In genomic region chr11:88973776-88974701, GRCm38 (mm10) we compare ENCODE assay signal across 8 mouse cellular contexts. TPM values are rescaled to one million over a fixed set of nuclear protein-coding genes. Genes with fewer than 3 reads are reported as not detected.
DNase-seq lines count a peak whose midpoint lies in the region; ATAC-seq and TF ChIP-seq lines count a peak whose summit lies in the region.

No protein-coding gene starts in this region.

- peak overlapping the region; percentile 82 for H3K9ac ChIP-seq in forebrain, embryonic 16.5 days (replicated peaks; ENCODE audit: low read depth, low read length)
- peak overlapping the region; percentile 69 for H3K9ac ChIP-seq in lung, embryonic 15.5 days

- peaks cover 22% of the 10 kb centered on the region for H3K36me3 ChIP-seq in G1E (replicated peaks)
- no peaks in the 10 kb centered on the region for H3K36me3 ChIP-seq in forebrain, embryonic 16.5 days (ENCODE audit: control insufficient read depth, insufficient read depth)
- no peaks in the 10 kb centered on the region for H3K36me3 ChIP-seq in lung, embryonic 15.5 days

- ATAC-seq in G1E (ENCODE audit: extremely low read depth, insufficient number of reproducible peaks, low FRiP score, poor library complexity, severe bottlenecking) = peak; percentile 84
- ATAC-seq in forebrain, embryonic 16.5 days = peak; percentile 92
- peak; percentile 82 for ATAC-seq in lung, embryonic 15.5 days (ENCODE audit: borderline replicate concordance, extremely low read depth, low FRiP score, low TSS enrichment)

- H3K4me2 ChIP-seq in forebrain, embryonic 16.5 days (ENCODE audit: low read length) = peak overlapping the region; percentile 65
- H3K4me2 ChIP-seq in lung, embryonic 15.5 days = peak overlapping the region; percentile 76

- TF ChIP-seq CTCF in G1E (IDR thresholded peaks at IDR 0.05; ENCODE audit: low read depth, low read length) = peak; percentile 62

- DNase-seq in G1E (ENCODE audit: low spot score) = peak; percentile 88
- peak; percentile 94 to 97 for DNase-seq in cerebellum, adult 18-20 months
- DNase-seq in heart, postnatal 4 days = peak; percentile 94
- peak; percentile 90 to 95 for DNase-seq in layer of hippocampus, adult 8-10 months (ENCODE audit: low spot score in 2 of 2)
- peak; percentile 85 for DNase-seq in ovary, adult 18-20 months (ENCODE audit: low spot score)
- DNase-seq in thymus, postnatal 0 days (ENCODE audit: low spot score) = peak; percentile 95

- no peaks in the 10 kb centered on the region for H3K27me3 ChIP-seq in G1E (ENCODE audit: insufficient read depth, low read length)
- no peaks in the 10 kb centered on the region for H3K27me3 ChIP-seq in forebrain, embryonic 16.5 days (replicated peaks; ENCODE audit: control insufficient read depth, insufficient read depth, low read length)
- H3K27me3 ChIP-seq in lung, embryonic 15.5 days = no peaks in the 10 kb centered on the region

- peak overlapping the region; percentile 75 for H3K4me3 ChIP-seq in G1E (ENCODE audit: low read depth, low read length)
- peak overlapping the region; percentile 73 for H3K4me3 ChIP-seq in forebrain, embryonic 16.5 days (replicated peaks; ENCODE audit: low read length)
- peak overlapping the region; percentile 68 for H3K4me3 ChIP-seq in lung, embryonic 15.5 days

- under 1% methylated on average over 54 of the region's 62 CpGs for WGBS in forebrain, embryonic 16.5 days
- 2% methylated on average over 62 of the region's 62 CpGs for WGBS in lung, embryonic 15.5 days

- H3K27ac ChIP-seq in forebrain, embryonic 16.5 days (ENCODE audit: low read length) = peak overlapping the region; percentile 83
- peak overlapping the region; percentile 79 for H3K27ac ChIP-seq in lung, embryonic 15.5 days

- H3K9me3 ChIP-seq in G1E (replicated peaks) = no peaks in the 10 kb centered on the region
- no peaks in the 10 kb centered on the region for H3K9me3 ChIP-seq in forebrain, embryonic 16.5 days (ENCODE audit: control insufficient read depth, low read length)
- no peaks in the 10 kb centered on the region for H3K9me3 ChIP-seq in lung, embryonic 15.5 days

- peaks cover 16% of the 10 kb centered on the region for H3K4me1 ChIP-seq in G1E (ENCODE audit: insufficient read depth, low read depth, low read length)
- H3K4me1 ChIP-seq in forebrain, embryonic 16.5 days (replicated peaks; ENCODE audit: control insufficient read depth, insufficient read depth, low read length) = peaks cover 14% of the 10 kb centered on the region
- H3K4me1 ChIP-seq in lung, embryonic 15.5 days = peaks cover 9% of the 10 kb centered on the region

RNA-seq across cellular contexts. Expression of gene Coil, which starts 4.0 kb away (rescaled TPM):
- total RNA-seq in G1E (2014; fragmentation: Nextera tagmentation) (6.3 and 6.7 TPM in 2 replicates), G1E (2017) (13.5 and 14.1 TPM in 2 replicates)
- 12.7 and 13.3 TPM in 2 replicates for polyA plus RNA-seq in G1E (2012)
- polyA plus RNA-seq in forebrain, embryonic 16.5 days (2015; fragmentation: Nextera tagmentation; extraction: Ambion mirVana) = 27.1 and 28.1 TPM in 2 replicates
- total RNA-seq in heart, postnatal 4 days (2021) = 1 to 10 TPM; 7.6 to 9.0 TPM
- total RNA-seq in layer of hippocampus, adult 8-10 months (2022) = 10 to 100 TPM; 17.6 to 22.5 (median 19.0) TPM
- 16.0 and 16.9 TPM in 2 replicates for polyA plus RNA-seq in lung, embryonic 15.5 days (2015; fragmentation: Nextera tagmentation; extraction: Ambion mirVana)
- polyA plus RNA-seq in thymus, postnatal 0 days (2015; fragmentation: Nextera tagmentation; extraction: Ambion mirVana) = 14.4 and 14.5 TPM in 2 replicates

RNA-seq across cellular contexts. Expression of gene Elobl, which starts 7.3 kb away (rescaled TPM):
- not detected in 2 replicates for total RNA-seq in G1E (2014; fragmentation: Nextera tagmentation)
- 0.29 TPM in 1 of 2 replicates, not detected in the other for total RNA-seq in G1E (2017)
- not detected in 2 replicates for polyA plus RNA-seq in G1E (2012)
- not detected in 2 replicates for polyA plus RNA-seq in forebrain, embryonic 16.5 days (2015; fragmentation: Nextera tagmentation; extraction: Ambion mirVana)
- total RNA-seq in heart, postnatal 4 days (2021) = not detected
- not detected for total RNA-seq in layer of hippocampus, adult 8-10 months (2022)
- not detected in 2 replicates for polyA plus RNA-seq in lung, embryonic 15.5 days (2015; fragmentation: Nextera tagmentation; extraction: Ambion mirVana)
- 0.81 and 0.82 TPM in 2 replicates for polyA plus RNA-seq in thymus, postnatal 0 days (2015; fragmentation: Nextera tagmentation; extraction: Ambion mirVana)

RNA-seq across cellular contexts. Expression of gene Scpep1, which starts 18.8 kb away (rescaled TPM):
- total RNA-seq in G1E (2014; fragmentation: Nextera tagmentation) (25.2 and 29.3 TPM in 2 replicates), G1E (2017) (8.1 and 8.8 TPM in 2 replicates)
- polyA plus RNA-seq in G1E (2012) = 1.4 and 2.1 TPM in 2 replicates
- polyA plus RNA-seq in forebrain, embryonic 16.5 days (2015; fragmentation: Nextera tagmentation; extraction: Ambion mirVana) = 33.7 and 36.2 TPM in 2 replicates
- 10 to 100 TPM; 38.7 to 39.6 TPM for total RNA-seq in heart, postnatal 4 days (2021)
- total RNA-seq in layer of hippocampus, adult 8-10 months (2022) = 10 to 100 TPM; 15.8 to 24.7 (median 19.9) TPM
- 88.7 and 90.7 TPM in 2 replicates for polyA plus RNA-seq in lung, embryonic 15.5 days (2015; fragmentation: Nextera tagmentation; extraction: Ambion mirVana)
- polyA plus RNA-seq in thymus, postnatal 0 days (2015; fragmentation: Nextera tagmentation; extraction: Ambion mirVana) = 19.5 TPM in 2 replicates

RNA-seq across cellular contexts. Expression of gene Trim25, which starts 25.1 kb away (rescaled TPM):
- total RNA-seq in G1E (2014; fragmentation: Nextera tagmentation) = 69.6 and 73.4 TPM in 2 replicates
- total RNA-seq in G1E (2017) = 23.9 and 36.4 TPM in 2 replicates
- 73.1 and 75.4 TPM in 2 replicates for polyA plus RNA-seq in G1E (2012)
- polyA plus RNA-seq in forebrain, embryonic 16.5 days (2015; fragmentation: Nextera tagmentation; extraction: Ambion mirVana) = 3.7 and 3.8 TPM in 2 replicates
- 10 to 100 TPM; 31.3 to 32.8 TPM for total RNA-seq in heart, postnatal 4 days (2021)
- 1 to 10 TPM; 3.3 to 7.3 (median 4.7) TPM for total RNA-seq in layer of hippocampus, adult 8-10 months (2022)
- polyA plus RNA-seq in lung, embryonic 15.5 days (2015; fragmentation: Nextera tagmentation; extraction: Ambion mirVana) = 23.1 and 25.9 TPM in 2 replicates
- 37.2 and 48.9 TPM in 2 replicates for polyA plus RNA-seq in thymus, postnatal 0 days (2015; fragmentation: Nextera tagmentation; extraction: Ambion mirVana)

Comparison
In these comparisons a context has a peak if more than half of its experiments do, and no peak if none do; other contexts are left out.
1. Peak in every context shown above with its lines: DNase-seq, ATAC-seq, H3K4me3 ChIP-seq and H3K27ac ChIP-seq.